Mouse (Mus musculus) macrophage (primary cell): ENCODE results near the gene Dnase1l2. TPM values are rescaled to one million over a fixed set of nuclear protein-coding genes. Genes with fewer than 3 reads are reported as not detected.
A peak's percentile ranks its signal among the peaks of the same experiment; 100 is the strongest.

Experiments used
- H3K27ac ChIP-seq: fragments of 350-480 bp; formaldehyde crosslinking; 2 replicates; pipeline ENCODE4 v1.9.0; 2021
- H3K36me3 ChIP-seq: fragments of 350-480 bp; formaldehyde crosslinking; 2 replicates; pipeline ENCODE4 v1.9.0; 2021; ENCODE audit errors: inconsistent target
- H3K4me3 ChIP-seq: fragments of 350-480 bp; formaldehyde crosslinking; 2 replicates; pipeline ENCODE4 v1.9.0; 2021; ENCODE audit errors: inconsistent target
- H3K79me2 ChIP-seq: fragments of 350-480 bp; formaldehyde crosslinking; 2 replicates; pipeline ENCODE4 v1.9.0; 2021; ENCODE audit errors: inconsistent target
- WGBS: methylation state at CpG from one replicate; pipeline ENCODE4 v1.1.7; 2026; ENCODE audit warnings: inconsistent platforms; ENCODE audit not compliant: missing documents; 5-methylcytosine and 5-hydroxymethylcytosine counted together
- polyA plus RNA-seq: library from polyadenylated mRNA; stranded (reverse); fragments of 250-400 nt; gene quantifications from 3 replicates; pipeline ENCODE4 v1.2.4, GENCODE M21; 2018; ENCODE audit warnings: inconsistent platforms

Gene Dnase1l2
- polyA plus RNA-seq, 1 experiment from 2014 or later = 0.23 TPM

- WGBS = 80% methylated on average over 20 of the region's 20 CpGs
- H3K79me2 ChIP-seq = peaks cover 9% of the 10 kb centered on the region; the same call in 1 of the 2 replicates
- H3K36me3 ChIP-seq = peaks cover 30% of the 10 kb centered on the region
- no peak overlapping the region for H3K27ac ChIP-seq
- H3K4me3 ChIP-seq = no peak overlapping the region
Observed at GRCm38 (mm10) chr17:24477053-24477984, 34.4 kb upstream of the Dnase1l2 start.

GRCm38 (mm10) chr17:24476022-24476776 lies 33.3 kb upstream of the Dnase1l2 start:
- Histone ChIP-seq H3K4me3 (no peak overlapping the region), H3K27ac (no peak overlapping the region)
- 96% methylated on average over 10 of the region's 10 CpGs for WGBS

GRCm38 (mm10) chr17:24475586-24475985 lies 32.7 kb upstream of the Dnase1l2 start:
- Histone ChIP-seq H3K79me2 (peaks cover 23% of the 10 kb centered on the region), H3K4me3 (no peak overlapping the region), H3K27ac (no peak overlapping the region), H3K36me3 (peaks cover 30% of the 10 kb centered on the region)
- WGBS = 89% methylated on average over 6 of the region's 6 CpGs

More at GRCm38 (mm10) chr17:24476022-24476776, 33.3 kb upstream of the Dnase1l2 start:
- Histone ChIP-seq H3K79me2 (peaks cover 19% of the 10 kb centered on the region), H3K36me3 (peaks cover 30% of the 10 kb centered on the region)

DNA sequence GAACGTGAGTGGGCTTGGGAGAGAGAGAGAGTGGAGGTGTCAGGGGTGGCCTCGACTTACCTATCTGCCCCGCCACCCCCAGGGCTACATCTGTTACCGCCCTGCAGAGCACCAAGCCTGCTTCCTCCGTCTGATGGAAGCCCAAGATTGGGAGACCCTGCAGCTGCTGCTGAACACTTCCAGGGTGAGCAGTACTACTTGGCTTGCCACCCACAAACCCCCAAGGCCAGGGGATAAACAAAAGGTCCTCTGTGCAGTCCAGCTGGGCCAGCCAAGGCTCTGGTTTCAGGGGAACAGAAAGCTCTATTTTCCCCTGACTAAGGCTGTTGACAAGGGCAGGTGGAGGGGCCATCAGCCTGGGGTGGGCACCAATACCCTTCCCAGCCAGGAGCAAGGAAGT lies 31.7 kb upstream of the Dnase1l2 start:
- 91% methylated on average over 5 of the region's 5 CpGs for WGBS
- Histone ChIP-seq H3K36me3 (peaks cover 30% of the 10 kb centered on the region), H3K4me3 (no peak overlapping the region), H3K27ac (no peak overlapping the region), H3K79me2 (peaks cover 23% of the 10 kb centered on the region)

GRCm38 (mm10) chr17:24473612-24474275 lies 30.8 kb upstream of the Dnase1l2 start, which contains the start of gene Bricd5:
Gene Bricd5, plus strand, starts transcription at chr17:24473884.
- Histone ChIP-seq H3K79me2 (peaks cover 23% of the 10 kb centered on the region), H3K27ac (no peak within 1 kb of the TSS), H3K36me3 (peaks cover 30% of the 10 kb centered on the region), H3K4me3 (no peak within 1 kb of the TSS)
- 97% methylated on average over 5 of the region's 6 CpGs for WGBS

GRCm38 (mm10) chr17:24472512-24472911 lies 29.6 kb upstream of the Dnase1l2 start:
- Histone ChIP-seq H3K79me2 (peaks cover 14% of the 10 kb centered on the region), H3K36me3 (peaks cover 30% of the 10 kb centered on the region), H3K27ac (no peak overlapping the region), H3K4me3 (no peak overlapping the region)
- WGBS = 93% methylated on average over 4 of the region's 4 CpGs

DNA sequence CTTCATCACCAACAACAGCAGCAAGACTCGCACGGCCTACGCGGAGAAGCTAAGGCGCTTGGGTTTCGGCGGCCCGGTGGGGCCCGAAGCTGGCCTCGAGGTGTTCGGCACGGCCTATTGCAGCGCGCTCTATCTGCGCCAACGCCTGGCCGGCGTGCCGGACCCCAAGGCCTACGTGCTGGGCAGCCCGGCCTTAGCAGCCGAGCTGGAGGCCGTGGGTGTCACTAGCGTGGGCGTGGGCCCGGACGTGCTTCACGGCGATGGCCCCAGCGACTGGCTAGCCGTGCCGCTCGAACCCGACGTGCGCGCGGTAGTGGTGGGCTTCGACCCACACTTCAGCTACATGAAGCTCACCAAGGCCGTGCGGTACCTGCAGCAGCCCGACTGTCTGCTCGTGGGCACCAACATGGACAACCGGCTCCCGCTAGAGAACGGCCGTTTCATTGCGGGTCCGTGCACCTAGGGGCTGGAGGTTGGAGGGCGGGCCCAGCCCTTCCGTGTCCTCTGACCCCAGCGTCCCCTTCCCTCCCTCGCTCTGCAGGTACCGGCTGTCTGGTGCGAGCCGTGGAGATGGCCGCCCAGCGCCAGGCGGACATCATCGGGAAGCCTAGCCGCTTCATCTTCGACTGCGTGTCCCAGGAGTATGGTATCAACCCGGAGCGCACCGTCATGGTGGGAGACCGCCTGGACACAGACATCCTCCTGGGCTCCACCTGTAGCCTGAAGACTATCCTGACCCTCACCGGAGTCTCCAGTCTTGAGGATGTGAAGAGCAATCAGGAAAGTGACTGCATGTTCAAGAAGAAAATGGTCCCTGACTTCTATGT lies 28.0 kb upstream of the Dnase1l2 start:
- 3% methylated on average over 62 of the region's 68 CpGs for WGBS
- H3K79me2 ChIP-seq = peaks cover 14% of the 10 kb centered on the region
- no peak overlapping the region for H3K27ac ChIP-seq
- H3K4me3 ChIP-seq = peak overlapping the region; percentile 43
- peaks cover 16% of the 10 kb centered on the region; the same call in 1 of the 2 replicates for H3K36me3 ChIP-seq

GRCm38 (mm10) chr17:24469910-24470602 lies 27.2 kb upstream of the Dnase1l2 start, which contains the start of the genes E4f1 and Pgp:
Gene E4f1, minus strand, starts transcription at chr17:24470313.
Gene Pgp, plus strand, starts transcription at chr17:24470392.
- Histone ChIP-seq H3K27ac (peak within 1 kb of the TSS; percentile 81), H3K36me3 (peaks cover 8% of the 10 kb centered on the region; the same call in 1 of the 2 replicates), H3K4me3 (peak within 1 kb of the TSS; percentile 66), H3K79me2 (peaks cover 14% of the 10 kb centered on the region)
- WGBS = under 1% methylated on average over 63 of the region's 75 CpGs

- H3K36me3 ChIP-seq = peaks cover 1% of the 10 kb centered on the region; the same call in 1 of the 2 replicates
- H3K79me2 ChIP-seq = peaks cover 14% of the 10 kb centered on the region
- H3K4me3 ChIP-seq = peak overlapping the region; percentile 66
- peak overlapping the region; percentile 81 for H3K27ac ChIP-seq
- 17% methylated on average over 7 of the region's 7 CpGs for WGBS
Observed at GRCm38 (mm10) chr17:24469336-24469909, 26.5 kb upstream of the Dnase1l2 start.

DNA sequence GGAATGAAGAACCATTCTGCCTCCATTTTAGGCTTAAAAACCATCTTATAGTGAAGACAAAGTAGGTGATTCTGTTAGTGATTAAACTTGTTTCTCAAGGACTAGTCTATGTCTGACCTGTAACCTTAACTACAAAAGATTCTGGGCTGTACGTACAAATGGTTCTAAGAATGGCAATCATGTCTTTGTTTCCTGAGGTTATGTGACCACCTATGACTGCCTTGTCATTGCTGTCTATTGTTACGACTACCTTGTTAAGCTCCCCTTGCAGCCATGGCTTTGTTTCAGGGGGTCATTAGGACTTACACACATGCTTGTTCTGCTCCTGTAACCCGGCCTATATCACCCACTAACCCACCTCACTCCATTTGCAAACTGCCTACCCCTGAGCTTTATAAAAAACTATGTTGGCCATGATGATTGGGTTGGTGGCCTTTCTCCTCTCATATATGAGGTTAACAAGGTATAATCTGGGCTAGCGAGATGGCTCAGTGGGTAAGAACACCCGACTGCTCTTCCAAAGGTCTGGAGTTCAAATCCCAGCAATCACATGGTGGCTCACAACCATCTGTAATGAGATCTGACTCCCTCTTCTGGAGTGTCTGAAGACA lies 25.8 kb upstream of the Dnase1l2 start:
- 100% methylated on average over 5 of the region's 5 CpGs for WGBS
- no peak overlapping the region for H3K27ac ChIP-seq
- H3K4me3 ChIP-seq = no peak overlapping the region
- no peaks in the 10 kb centered on the region for H3K36me3 ChIP-seq
- H3K79me2 ChIP-seq = peaks cover 14% of the 10 kb centered on the region

GRCm38 (mm10) chr17:24463374-24464133 lies 20.6 kb upstream of the Dnase1l2 start:
- H3K4me3 ChIP-seq = no peak overlapping the region
- no peaks in the 10 kb centered on the region for H3K79me2 ChIP-seq
- WGBS = 34% methylated on average over 6 of the region's 6 CpGs

GRCm38 (mm10) chr17:24462932-24463331 lies 20.0 kb upstream of the Dnase1l2 start:
- no peak overlapping the region for H3K4me3 ChIP-seq
- H3K27ac ChIP-seq = no peak overlapping the region
- WGBS = 92% methylated on average over 1 of the region's 1 CpGs
- no peaks in the 10 kb centered on the region for H3K36me3 ChIP-seq
- H3K79me2 ChIP-seq = no peaks in the 10 kb centered on the region

More at GRCm38 (mm10) chr17:24463374-24464133, 20.6 kb upstream of the Dnase1l2 start:
- H3K36me3 ChIP-seq = no peaks in the 10 kb centered on the region
- no peak overlapping the region for H3K27ac ChIP-seq
